Mouse (Mus musculus) frontal cortex, adult (tissue): ENCODE measurements around the gene Tmem104.

ENCODE experiments used
- ATAC-seq: cut with Nextera tagmentation; 2 replicates; pipeline ENCODE4 v1.9.2; 2017; ENCODE audit warnings: mild to moderate bottlenecking, moderate library complexity, mixed read lengths; ENCODE audit not compliant: low TSS enrichment

Gene Tmem104

GRCm38 (mm10) chr11:115282723-115283485 lies 95.6 kb downstream of the Tmem104 start:
- no peak for ATAC-seq

- ATAC-seq = no peak
Observed at GRCm38 (mm10) chr11:115283486-115283765, 96.1 kb downstream of the Tmem104 start.

- ATAC-seq = no peak
Observed at GRCm38 (mm10) chr11:115283891-115284620, 96.8 kb downstream of the Tmem104 start.

GRCm38 (mm10) chr11:115285282-115285681 lies 98.0 kb downstream of the Tmem104 start:
- no peak for ATAC-seq

GRCm38 (mm10) chr11:115286201-115286993 lies 99.1 kb downstream of the Tmem104 start:
- ATAC-seq = peak; percentile 79

GRCm38 (mm10) chr11:115287386-115287785 lies 100.1 kb downstream of the Tmem104 start:
- no peak for ATAC-seq

- ATAC-seq = no peak
Observed at GRCm38 (mm10) chr11:115288305-115288704, 101.0 kb downstream of the Tmem104 start.

- ATAC-seq = no peak
Observed at GRCm38 (mm10) chr11:115289885-115290284, 102.6 kb downstream of the Tmem104 start.

- no peak for ATAC-seq
Observed at GRCm38 (mm10) chr11:115290314-115290713, 103.0 kb downstream of the Tmem104 start.

- no peak for ATAC-seq
Observed at GRCm38 (mm10) chr11:115290919-115291318, 103.6 kb downstream of the Tmem104 start.

- ATAC-seq = no peak
Observed at GRCm38 (mm10) chr11:115291503-115291902, 104.2 kb downstream of the Tmem104 start.

GRCm38 (mm10) chr11:115292631-115293375 lies 105.5 kb downstream of the Tmem104 start:
- no peak for ATAC-seq

GRCm38 (mm10) chr11:115295939-115296338 lies 108.7 kb downstream of the Tmem104 start:
- ATAC-seq = no peak
